Mouse (Mus musculus) frontal cortex, adult 2 months (tissue): ENCODE data around the gene Gm38392. TPM values are rescaled to one million over a fixed set of nuclear protein-coding genes. Genes with fewer than 3 reads are reported as not detected.

Source experiments
- DNase-seq, 2 experiments: peaks; one replicate each; pipeline ENCODE4 v3.0.0; 2022; ENCODE audit warnings: low spot score in 1 of 2; ENCODE audit errors: extremely low spot score in 1 of 2
- polyA plus RNA-seq: library from polyadenylated mRNA; depleted of rRNA; stranded (reverse); fragments of >200 nt; gene quantifications from 2 replicates; pipeline ENCODE4 v1.2.3, GENCODE M21; 2012; rRNA removed

The Gm38392 gene
- polyA plus RNA-seq, 1 experiment: not detected

DNA sequence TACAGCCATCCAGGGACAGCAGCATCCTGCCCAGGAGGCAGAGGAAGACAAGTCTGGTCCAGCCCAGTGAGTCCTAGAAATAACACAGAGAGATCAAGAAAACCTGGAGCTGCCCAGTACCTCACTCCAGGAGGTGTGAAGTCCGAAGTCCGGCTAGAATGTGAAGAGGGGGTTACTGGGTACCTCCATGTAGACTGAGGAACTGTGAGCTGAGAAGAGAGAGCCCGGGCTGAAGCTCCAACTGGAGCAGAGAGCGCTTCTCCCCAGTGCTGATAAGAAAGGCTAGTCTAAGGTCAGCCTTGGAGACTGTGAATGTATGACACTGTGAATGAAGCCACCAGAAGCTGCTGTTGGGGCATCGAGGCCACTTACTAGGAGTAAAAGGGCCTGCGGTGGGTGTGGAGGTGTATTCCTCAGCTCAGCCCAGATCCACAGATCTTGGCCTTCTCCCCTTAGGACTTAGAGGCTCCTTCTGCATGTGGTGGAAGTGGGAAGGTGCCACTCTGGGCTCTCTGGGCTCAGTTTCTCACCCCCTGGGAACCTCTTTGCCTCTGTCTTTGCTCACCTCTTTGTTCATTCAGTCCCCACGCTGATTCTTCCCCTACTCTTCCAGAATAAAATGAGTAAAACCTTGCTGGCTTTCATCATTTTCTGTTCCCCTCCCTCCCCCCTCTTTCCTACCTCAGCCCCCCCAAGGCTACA is 82.9 kb downstream of the Gm38392 start:
- no peak for DNase-seq

DNA sequence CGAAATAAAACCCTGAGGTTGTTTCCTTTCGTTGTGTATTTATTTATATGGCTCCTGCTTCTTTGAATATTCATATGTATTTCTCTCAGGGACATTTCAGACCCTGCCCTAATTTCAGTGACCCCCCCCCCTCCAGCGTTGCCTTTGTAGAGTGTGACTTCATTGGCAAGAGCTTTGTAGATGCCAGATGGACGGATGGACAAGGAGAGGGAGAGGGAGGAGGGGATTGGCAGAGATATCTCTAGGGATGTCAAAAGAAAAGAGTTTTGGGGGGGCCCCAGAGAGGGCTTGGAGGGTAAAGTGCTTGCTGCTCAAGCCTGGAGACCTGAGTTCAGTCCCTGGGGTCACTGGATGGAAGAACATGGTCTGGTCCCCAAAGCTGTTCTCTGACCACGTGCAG is 83.6 kb downstream of the Gm38392 start:
- no peak for DNase-seq

DNA sequence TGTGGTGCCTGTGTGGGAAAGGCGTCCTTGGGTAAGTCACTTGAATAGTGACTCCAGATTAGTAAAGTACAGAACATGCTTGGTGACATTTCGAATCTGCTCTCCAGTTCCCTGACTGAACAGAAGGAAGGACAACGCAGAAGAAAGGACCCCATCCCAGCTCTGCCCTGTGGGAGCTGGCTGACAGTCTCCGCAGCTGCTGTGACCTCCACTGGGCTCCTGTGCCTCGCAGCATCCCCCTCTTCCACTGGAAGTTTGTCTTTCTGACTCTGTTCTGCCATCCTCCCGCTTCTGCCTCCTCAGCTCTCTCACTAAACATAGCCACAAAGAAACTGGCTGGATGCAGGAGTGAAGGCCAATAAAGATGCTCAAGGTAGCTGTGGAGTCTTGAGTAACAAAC is 84.0 kb downstream of the Gm38392 start:
- DNase-seq: peak in 1 of 2 experiments; percentile 28

DNA sequence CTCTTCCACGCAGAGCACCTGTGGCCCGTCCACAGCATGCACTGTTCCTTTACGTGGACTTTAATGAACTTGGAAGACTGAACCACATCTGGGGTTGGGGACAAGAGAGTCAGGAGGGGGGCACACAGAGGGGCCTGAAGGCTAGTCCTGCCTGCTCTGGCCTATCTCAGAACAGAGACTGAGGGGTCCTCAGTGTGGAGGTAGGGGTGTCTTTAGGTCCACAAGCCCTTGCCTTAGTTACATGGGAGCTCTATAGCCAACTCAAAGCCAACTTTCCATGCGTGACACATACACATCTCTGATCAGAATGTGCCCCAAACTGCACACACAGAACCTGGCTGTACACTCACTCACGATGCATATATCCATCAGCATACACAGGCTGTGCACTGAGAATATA is 85.4 kb downstream of the Gm38392 start:
- DNase-seq: no peak

DNA sequence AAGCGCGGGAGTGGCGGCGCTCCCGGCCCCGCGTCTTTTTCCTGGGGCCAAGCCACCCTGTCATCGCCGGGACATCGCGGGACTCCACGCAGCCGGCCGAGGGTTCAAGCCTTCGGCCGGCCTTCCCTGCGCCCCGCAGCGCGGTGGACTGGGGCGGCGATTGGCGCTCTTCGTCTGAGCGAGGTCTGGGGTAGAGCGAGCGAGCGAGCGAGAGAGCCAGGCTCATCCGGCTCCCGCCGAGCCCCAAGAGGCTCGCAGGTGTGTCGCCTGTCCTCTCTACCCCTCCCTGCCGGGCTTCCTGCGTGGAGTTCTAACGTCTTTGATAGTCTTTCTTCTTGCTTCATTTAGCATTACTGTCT is 86.1 kb downstream of the Gm38392 start:
- no peak for DNase-seq

DNA sequence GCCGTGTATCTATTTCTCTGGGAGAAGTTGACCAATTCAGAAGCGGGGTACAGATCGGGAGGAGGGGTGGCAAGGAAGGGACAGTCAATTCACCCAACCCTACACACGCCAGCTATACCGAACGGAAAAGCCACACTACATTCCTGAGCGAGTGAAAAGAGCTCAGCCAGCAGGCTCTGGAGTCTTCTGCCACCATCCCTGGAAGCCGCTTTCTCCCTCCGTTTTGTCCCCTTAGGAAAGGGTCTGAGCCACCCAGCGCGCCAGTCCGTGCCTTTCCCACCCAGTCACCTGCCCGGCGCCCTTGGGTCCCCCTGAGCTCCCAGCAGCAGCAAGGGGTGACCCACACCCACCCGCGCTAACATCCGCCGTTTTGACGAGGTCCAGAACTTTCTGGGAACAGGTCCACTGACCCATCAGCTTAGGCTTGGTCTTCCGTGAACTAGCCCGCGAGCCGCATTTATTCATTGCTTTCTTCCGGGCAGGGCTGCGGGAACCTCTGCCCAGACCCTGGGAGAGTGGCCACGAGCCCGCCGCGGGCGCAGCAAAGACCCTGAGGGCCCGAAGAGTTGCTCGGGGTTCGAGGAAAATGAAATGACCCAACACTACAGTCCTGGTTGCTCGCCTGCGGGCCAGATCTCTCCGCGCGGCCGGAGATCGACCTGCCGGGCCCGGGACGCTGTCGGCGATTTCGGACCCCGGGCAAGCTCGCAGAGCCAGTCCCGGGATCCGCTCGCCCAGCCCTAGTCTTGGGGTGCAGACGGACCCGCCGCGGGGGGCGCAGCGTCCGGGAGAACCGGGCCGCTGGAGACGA is 86.6 kb downstream of the Gm38392 start:
- DNase-seq: peak in 1 of 2 experiments; percentile 40

DNA sequence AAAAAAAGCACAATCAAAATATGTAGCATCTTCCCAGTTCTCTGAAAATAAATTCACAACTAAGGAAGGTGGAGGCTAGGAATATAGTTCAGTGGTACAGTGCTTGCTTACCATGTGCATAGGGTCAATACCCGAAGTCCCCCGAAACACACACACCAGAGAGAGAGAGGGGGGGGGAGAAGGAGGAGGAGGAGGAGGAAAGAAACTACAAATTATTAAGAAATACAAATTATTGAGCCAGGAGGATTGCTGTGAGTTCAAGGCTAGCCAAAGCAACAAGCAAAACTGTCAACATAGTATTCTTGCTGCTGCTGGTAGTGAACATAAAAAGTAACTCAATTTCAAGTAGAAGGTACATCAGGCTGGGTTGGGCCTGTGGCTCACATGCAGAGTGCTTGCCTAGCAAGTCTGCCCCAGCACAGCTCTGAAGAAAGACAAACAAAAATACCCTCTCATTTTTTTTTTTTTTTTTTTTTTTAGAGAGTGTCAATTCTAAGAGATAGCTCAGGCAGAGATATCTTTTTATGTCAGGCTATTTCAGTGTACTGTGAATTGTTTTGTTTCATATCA is 87.4 kb downstream of the Gm38392 start:
- DNase-seq: no peak

DNA sequence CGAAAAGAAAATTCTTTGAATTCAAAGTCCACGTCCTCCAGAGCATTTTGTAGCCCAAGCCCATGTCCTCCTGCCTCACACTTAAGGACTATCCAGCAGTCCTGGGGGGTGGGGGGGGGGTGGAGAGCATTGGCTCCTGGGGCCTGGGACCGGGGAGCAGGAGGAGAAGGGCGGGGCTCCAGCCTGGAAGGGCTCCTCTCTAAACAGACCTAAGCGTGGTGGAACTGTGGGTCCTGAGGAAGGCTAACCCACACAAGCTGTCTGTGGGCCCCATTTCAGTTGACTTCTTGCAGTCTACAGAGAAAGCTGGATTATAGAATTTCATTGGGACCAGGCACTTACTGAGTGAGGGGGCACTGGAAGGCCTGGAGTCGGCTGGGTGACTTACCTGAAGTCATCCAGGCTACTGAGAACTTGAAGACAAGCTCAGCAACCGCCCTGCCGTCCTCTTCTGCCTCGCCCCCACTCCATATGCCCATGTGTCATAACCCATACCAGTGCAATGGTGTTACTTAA is 88.4 kb downstream of the Gm38392 start:
- peak in 1 of 2 experiments; percentile 25 for DNase-seq

DNA sequence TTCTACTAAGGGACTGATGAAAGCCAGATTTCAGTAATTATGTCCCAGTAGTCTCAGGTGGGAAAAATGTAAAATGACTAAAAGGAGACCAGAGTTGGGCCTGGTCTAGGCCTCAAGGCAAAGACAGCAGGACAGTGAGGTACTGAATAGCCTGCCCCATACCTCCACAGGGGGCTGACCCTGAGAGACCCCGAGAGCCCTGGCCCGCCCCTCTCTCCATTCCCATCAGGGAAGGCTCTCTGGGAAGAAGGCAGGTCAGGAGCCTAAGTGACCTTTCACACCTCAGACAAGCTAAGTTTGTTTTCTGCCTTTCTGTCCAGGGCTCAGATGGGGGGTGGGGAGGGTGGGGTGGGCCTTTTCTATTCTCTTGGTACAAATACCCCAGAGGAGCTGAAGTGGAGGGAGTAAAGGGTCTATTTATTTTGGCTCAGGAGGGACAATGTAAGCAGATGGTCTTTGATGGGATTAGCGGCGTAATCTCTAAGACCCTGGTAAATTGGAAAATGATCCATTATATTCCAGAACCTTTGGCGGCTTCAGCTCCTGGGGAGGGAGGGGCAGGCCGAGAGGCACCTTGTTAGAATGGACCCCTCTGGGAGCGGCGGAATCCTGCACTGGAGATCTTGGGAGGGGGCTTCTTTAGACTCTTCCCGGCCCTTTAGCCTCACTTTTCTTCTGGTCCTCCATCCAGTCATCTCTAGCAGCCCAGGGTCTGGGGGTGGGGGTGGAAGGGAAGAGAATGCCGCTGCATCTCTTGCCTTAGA is 89.1 kb downstream of the Gm38392 start:
- no peak for DNase-seq

Other genes with a start within 250 kb of the Gm38392 start
- 13.7 and 14.4 TPM in 2 replicates for gene Gpatch4, start 244.1 kb downstream of the Gm38392 start, polyA plus RNA-seq
- gene Naxe, start 228.7 kb downstream of the Gm38392 start, polyA plus RNA-seq: 79.5 and 90.3 TPM in 2 replicates
- gene Ttc24, start 208.9 kb downstream of the Gm38392 start, polyA plus RNA-seq: not detected in 2 replicates
- gene Iqgap3, start 205.2 kb downstream of the Gm38392 start, polyA plus RNA-seq: 0.64 and 0.74 TPM in 2 replicates
- 137 and 138 TPM in 2 replicates for gene Mef2d, start 144.8 kb downstream of the Gm38392 start, polyA plus RNA-seq
- gene Rhbg, start 32.5 kb downstream of the Gm38392 start, polyA plus RNA-seq: not detected in 2 replicates
- gene Tsacc, start 9.8 kb upstream of the Gm38392 start, polyA plus RNA-seq: 4.2 and 5.1 TPM in 2 replicates
- gene Cct3, start 9.9 kb upstream of the Gm38392 start, polyA plus RNA-seq: 141 and 157 TPM in 2 replicates
- 88.0 and 91.7 TPM in 2 replicates for gene Glmp, start 37.8 kb upstream of the Gm38392 start, polyA plus RNA-seq
- gene Tmem79, start 48.9 kb upstream of the Gm38392 start, polyA plus RNA-seq: 0.64 and 0.78 TPM in 2 replicates
- gene Smg5, start 49.0 kb upstream of the Gm38392 start, polyA plus RNA-seq: 87.8 and 92.8 TPM in 2 replicates
- 29.8 and 29.9 TPM in 2 replicates for gene Paqr6, start 77.4 kb upstream of the Gm38392 start, polyA plus RNA-seq
- gene Bglap3, start 85.5 kb upstream of the Gm38392 start, polyA plus RNA-seq: 0.46 and 2.3 TPM in 2 replicates
- gene Bglap2, start 91.5 kb upstream of the Gm38392 start, polyA plus RNA-seq: 1.6 and 5.5 TPM in 2 replicates
- gene Bglap, start 97.3 kb upstream of the Gm38392 start, polyA plus RNA-seq: 0.34 and 2.3 TPM in 2 replicates
- 12.6 and 14.3 TPM in 2 replicates for gene Pmf1, start 123.1 kb upstream of the Gm38392 start, polyA plus RNA-seq
- 59.9 and 61.4 TPM in 2 replicates for gene Slc25a44, start 137.9 kb upstream of the Gm38392 start, polyA plus RNA-seq
- gene Sema4a, start 174.0 kb upstream of the Gm38392 start, polyA plus RNA-seq: 66.2 and 70.8 TPM in 2 replicates
- 52.5 and 53.9 TPM in 2 replicates for gene Lmna, start 222.7 kb upstream of the Gm38392 start, polyA plus RNA-seq
- gene Mex3a, start 245.2 kb upstream of the Gm38392 start, polyA plus RNA-seq: 4.5 and 4.7 TPM in 2 replicates